Mouse (Mus musculus): ENCODE measurements around the gene Tmem117. TPM values are rescaled to one million over a fixed set of nuclear protein-coding genes. Genes with fewer than 3 reads are reported as not detected.

Tmem117 gene
- total RNA-seq, 2 experiments from 2014 or later: not detected

- no peak for ATAC-seq (replicated peaks; ENCODE audit: low FRiP score, poor library complexity, severe bottlenecking)
Observed at GRCm38 (mm10) chr15:95101522-95101921, 472.5 kb downstream of the Tmem117 start.

GRCm38 (mm10) chr15:95107246-95107809 is 478.3 kb downstream of the Tmem117 start:
- ATAC-seq (replicated peaks; ENCODE audit: low FRiP score, poor library complexity, severe bottlenecking): no peak

GRCm38 (mm10) chr15:95108626-95109025 is 479.6 kb downstream of the Tmem117 start:
- no peak for ATAC-seq (replicated peaks; ENCODE audit: low FRiP score, poor library complexity, severe bottlenecking)

DNA sequence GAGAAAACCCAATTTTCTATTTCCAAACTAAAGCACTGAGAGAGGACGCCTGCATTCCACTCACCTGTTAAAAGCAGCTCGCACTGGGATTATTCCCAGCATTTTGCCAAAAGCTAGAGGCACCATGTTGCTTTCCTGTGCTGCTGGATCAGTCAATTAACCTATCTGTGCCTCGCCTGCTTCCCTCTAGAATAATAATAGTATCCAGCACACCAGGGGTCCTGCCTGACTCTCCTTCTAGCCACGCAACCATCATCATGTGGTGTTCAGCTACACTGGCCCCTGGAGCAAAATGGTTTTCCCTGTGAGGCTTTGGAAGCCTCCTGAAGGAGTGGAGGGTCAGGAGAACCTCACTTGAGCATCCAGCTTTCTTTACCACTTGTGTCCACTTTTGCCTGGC is 502.4 kb downstream of the Tmem117 start:
- no peak for ATAC-seq (replicated peaks; ENCODE audit: low FRiP score, poor library complexity, severe bottlenecking)

- ATAC-seq (replicated peaks; ENCODE audit: low FRiP score, poor library complexity, severe bottlenecking): no peak
Observed at GRCm38 (mm10) chr15:95135926-95136609, 507.0 kb downstream of the Tmem117 start.

- no peak for ATAC-seq (replicated peaks; ENCODE audit: low FRiP score, poor library complexity, severe bottlenecking)
Observed at GRCm38 (mm10) chr15:95137018-95137810, 508.2 kb downstream of the Tmem117 start.

DNA sequence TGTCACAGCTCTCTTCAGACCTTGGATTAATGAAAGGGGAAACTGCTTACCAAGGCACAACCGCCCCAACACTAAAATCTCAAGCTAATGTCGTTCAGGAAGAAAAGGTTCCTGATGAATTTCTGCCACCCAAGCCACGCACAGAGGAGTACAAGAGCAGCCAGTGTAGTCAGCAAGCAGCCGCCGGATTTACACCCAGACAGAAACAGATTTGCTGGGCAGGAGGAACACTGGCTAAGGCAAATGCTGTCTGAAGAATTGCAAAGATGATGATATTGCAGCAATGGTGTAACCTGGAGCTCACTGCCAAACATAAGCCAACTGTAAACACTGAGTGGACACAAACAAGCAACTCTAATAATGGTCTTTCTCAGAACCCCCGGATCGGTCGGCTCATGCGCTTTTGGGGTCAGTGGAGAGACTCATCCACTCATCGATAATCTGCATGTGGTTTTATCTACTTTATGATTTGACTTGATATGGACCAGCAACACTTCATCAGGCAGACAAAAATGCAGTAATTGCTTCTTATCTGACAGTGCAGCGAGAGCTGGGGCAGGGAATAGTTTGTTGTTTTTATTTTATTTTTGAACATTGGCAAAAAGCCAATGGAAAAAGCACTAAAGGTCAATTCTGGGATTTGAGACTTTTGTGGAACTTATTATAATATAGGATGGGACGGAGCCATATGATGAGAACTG is 509.8 kb downstream of the Tmem117 start:
- ATAC-seq (replicated peaks; ENCODE audit: low FRiP score, poor library complexity, severe bottlenecking): no peak

DNA sequence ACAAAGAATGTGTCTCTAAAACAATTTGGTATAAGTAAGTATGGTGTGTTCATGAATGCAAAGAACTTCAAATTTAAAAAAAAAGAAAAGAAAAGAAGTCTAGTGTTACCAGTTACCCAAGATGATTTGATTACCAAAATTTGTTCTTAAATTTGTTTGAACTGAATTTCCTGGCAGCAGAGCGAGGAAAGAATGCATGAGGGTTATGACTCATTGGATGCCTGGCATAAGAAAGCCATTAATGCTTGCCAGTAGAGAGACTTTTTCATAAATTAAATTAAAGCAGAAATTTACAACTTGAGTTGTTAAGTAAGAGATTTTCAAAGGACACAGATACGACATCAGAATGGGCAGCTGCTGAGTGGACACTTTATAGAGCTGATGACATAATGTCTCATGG is 515.1 kb downstream of the Tmem117 start:
- ATAC-seq (replicated peaks; ENCODE audit: low FRiP score, poor library complexity, severe bottlenecking): no peak

DNA sequence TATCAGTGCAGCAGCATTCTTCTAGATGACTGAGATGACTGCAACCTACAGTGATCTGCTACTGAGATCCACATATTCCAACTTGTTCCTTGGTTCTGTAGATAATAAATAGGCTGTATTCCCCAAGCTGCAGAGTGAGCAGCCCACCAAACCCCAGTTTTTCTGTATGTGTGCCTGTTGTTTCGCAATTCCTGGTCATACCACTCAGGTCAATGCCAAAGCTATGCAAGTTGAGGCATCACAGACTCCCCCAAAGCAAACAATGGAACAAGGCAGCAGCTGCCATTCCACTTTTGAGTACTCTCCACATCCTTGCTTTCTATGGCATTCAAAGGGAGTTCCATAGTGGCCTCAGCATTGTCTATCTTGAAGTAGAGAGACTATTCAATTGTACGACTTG is 516.1 kb downstream of the Tmem117 start:
- no peak for ATAC-seq (replicated peaks; ENCODE audit: low FRiP score, poor library complexity, severe bottlenecking)

Other genes starting within 250 kb of the Tmem117 start
- not detected in 2 replicates for gene Adamts20, start 163.8 kb upstream of the Tmem117 start, total RNA-seq (2015; ENCODE audit: low replicate concordance)
- gene Adamts20, start 163.8 kb upstream of the Tmem117 start, total RNA-seq (2017; ENCODE audit: low replicate concordance): not detected in 2 replicates
- gene Pus7l, start 85.7 kb upstream of the Tmem117 start, total RNA-seq (2015; ENCODE audit: low replicate concordance): 0.84 TPM in 1 of 2 replicates, not detected in the other
- 0.91 and 1.7 TPM in 2 replicates for gene Pus7l, start 85.7 kb upstream of the Tmem117 start, total RNA-seq (2017; ENCODE audit: low replicate concordance)
- gene Irak4, start 85.6 kb upstream of the Tmem117 start, total RNA-seq (2015; ENCODE audit: low replicate concordance): 5.4 and 8.6 TPM in 2 replicates
- 4.2 and 6.3 TPM in 2 replicates for gene Irak4, start 85.6 kb upstream of the Tmem117 start, total RNA-seq (2017; ENCODE audit: low replicate concordance)
- 23.8 and 54.9 TPM in 2 replicates for gene Twf1, start 39.3 kb upstream of the Tmem117 start, total RNA-seq (2015; ENCODE audit: low replicate concordance)
- 8.9 and 14.9 TPM in 2 replicates for gene Twf1, start 39.3 kb upstream of the Tmem117 start, total RNA-seq (2017; ENCODE audit: low replicate concordance)

Measured in erythroid progenitor cell, adult 5-6 weeks (primary cell).